Mouse (Mus musculus): ENCODE results near the gene Rabac1.

GRCm38 (mm10) chr7:24964288-24964687 lies 8.3 kb downstream of the Rabac1 start:
- TF ChIP-seq GATA1 (IDR thresholded peaks at IDR 0.05; ENCODE audit: borderline replicate concordance, low read length) (no peak), FLI1 (IDR thresholded peaks at IDR 0.05; ENCODE audit: low read length) (no peak)

Measured in megakaryocyte, embryonic 14.5 days (primary cell).